In the genomic region with DNA sequence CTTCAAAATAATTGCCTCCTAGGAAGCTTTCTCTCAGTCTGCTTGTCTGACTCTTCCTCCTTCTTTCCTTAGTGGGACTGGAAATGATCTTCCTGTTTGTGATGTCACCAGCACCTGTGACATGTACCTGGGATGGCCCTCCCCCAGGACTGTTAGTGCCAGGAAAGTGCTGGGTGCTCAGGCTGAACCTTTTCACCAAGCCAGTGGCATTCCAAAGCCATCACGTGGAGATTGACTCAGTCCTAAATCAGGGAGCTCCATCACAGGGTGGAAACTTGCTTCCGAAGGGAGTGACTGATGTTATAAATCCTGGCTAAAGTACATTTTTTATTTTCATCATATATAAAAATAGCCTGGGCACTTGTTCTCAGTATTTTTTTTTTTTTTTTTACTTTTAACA, we compare ENCODE assay signal across 17 mouse cellular contexts.
"Had no signal": no experiment of that assay in that cellular context is flagged by ENCODE, and none has a peak within 500 bp of the region (broad histone marks: within the 10 kb centered on the region; RNA-seq: fewer than 3 reads in every experiment).

No protein-coding gene starts in this region.

- H3K36me3 ChIP-seq: intestine, embryonic 15.5 days; limb, embryonic 10.5 days; liver, embryonic 15.5 days; midbrain, embryonic 10.5 days; neural tube, embryonic 13.5 days had no signal

- H3K9me3 ChIP-seq: intestine, embryonic 15.5 days; limb, embryonic 10.5 days; liver, embryonic 15.5 days; midbrain, embryonic 10.5 days; neural tube, embryonic 13.5 days had no signal

- H3K4me3 ChIP-seq: intestine, embryonic 15.5 days; left cerebral cortex, adult 2 months; limb, embryonic 10.5 days; liver, embryonic 15.5 days; midbrain, embryonic 10.5 days; neural tube, embryonic 13.5 days had no signal

- H3K4me2 ChIP-seq: intestine, embryonic 15.5 days; liver, embryonic 11.5 days; liver, embryonic 15.5 days; neural tube, embryonic 13.5 days had no signal

- DNase-seq: lung, adult 2 months; lung, postnatal 36 days; midbrain, embryonic 14.5 days; retina, postnatal 1 day; right cerebral cortex, postnatal 4 days; spleen, adult 18-20 months; thymus, adult 2 months; thymus, postnatal 36 days had no signal

- ATAC-seq: intestine, embryonic 15.5 days; lung, postnatal 0 days had no signal

- H3K4me1 ChIP-seq: intestine, embryonic 15.5 days; limb, embryonic 10.5 days; liver, embryonic 15.5 days; midbrain, embryonic 10.5 days; neural tube, embryonic 13.5 days had no signal

- H3K27me3 ChIP-seq: intestine, embryonic 15.5 days; liver, embryonic 15.5 days; neural tube, embryonic 13.5 days had no signal

- H3K9ac ChIP-seq: intestine, embryonic 15.5 days; liver, embryonic 15.5 days; neural tube, embryonic 13.5 days had no signal

- H3K27ac ChIP-seq: intestine, embryonic 15.5 days; kidney, postnatal 0 days; left cerebral cortex, adult 2 months; limb, embryonic 10.5 days; liver, embryonic 15.5 days; midbrain, embryonic 10.5 days; neural tube, embryonic 13.5 days had no signal
